Mouse (Mus musculus): ENCODE measurements around the gene Patl2. TPM values are rescaled to one million over a fixed set of nuclear protein-coding genes. Genes with fewer than 3 reads are reported as not detected.

Patl2 gene
- not detected for polyA plus RNA-seq (2015; fragmentation: Illumina TruSeq; extraction: RNeasy Lipid Tissue Mini Kit (QIAGEN cat#74804); ENCODE audit: low read depth, low replicate concordance)

DNA sequence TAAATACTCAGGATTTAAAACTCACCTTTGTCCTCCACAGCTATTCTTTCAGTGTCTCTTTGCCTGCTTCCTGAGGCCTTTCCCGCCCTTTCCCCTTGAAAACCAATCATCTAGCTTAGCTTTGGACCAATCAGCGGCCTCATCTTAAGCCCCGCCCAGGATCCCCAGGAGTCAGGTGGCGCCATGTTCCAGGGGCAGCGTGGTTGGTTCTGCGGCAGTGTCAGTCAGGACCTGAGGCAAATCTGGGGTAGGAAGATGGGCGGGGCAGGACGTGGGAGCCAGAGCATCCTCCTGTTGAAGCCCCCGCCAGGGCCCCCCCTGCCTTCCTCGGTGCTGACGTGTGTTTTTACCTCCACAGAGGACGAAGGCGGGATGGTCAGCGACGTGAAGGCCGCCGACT, at the start of gene Patl2, which contains the start of gene Terb2:
Gene Patl2, minus strand, starts transcription at position 84 of the 400 bp plus-strand sequence.
Gene Terb2, plus strand, starts transcription at position 167 of the 400 bp plus-strand sequence.

GRCm38 (mm10) chr2:122234611-122235288, 48.8 kb upstream of the Patl2 start, which contains the start of gene Sord:
Sord (plus strand) TSS chr2:122234749.

DNA sequence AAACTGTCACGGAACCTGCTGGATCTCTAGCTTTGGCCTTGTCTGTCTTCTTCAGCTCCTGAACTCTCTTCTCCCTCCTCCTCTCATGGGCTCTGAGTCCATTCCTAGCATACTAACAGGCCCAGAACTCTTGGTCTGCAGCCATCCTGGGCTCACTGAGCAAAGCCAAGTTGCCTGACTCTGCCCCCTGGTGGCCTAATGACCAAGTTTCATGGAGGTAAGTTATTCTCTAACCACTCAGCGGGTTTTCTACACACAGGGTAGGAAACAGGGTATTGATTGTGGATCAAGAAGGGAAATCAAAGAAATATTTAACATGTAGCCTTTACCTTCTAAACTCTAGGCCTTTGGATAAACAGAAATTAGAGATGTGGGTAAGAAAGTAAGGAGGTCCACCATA, 25.3 kb downstream of the Patl2 start, which contains the start of gene Trim69:
Gene Trim69, plus strand, starts transcription at position 21 of the 400 bp plus-strand sequence.

GRCm38 (mm10) chr2:122147508-122148241, 38.3 kb downstream of the Patl2 start, which contains the start of gene B2m:
B2m (plus strand) TSS chr2:122147686.

GRCm38 (mm10) chr2:122117961-122118958, 67.7 kb downstream of the Patl2 start, which contains the start of gene Spg11:
Spg11 (minus strand) TSS chr2:122118386.

Other genes starting within 250 kb of the Patl2 start
- gene Ctdspl2, start 230.2 kb downstream of the Patl2 start, polyA plus RNA-seq (2015; fragmentation: Illumina TruSeq; extraction: RNeasy Lipid Tissue Mini Kit (QIAGEN cat#74804); ENCODE audit: low read depth, low replicate concordance) = 20.5 TPM
- 0.25 TPM for gene Mageb3, start 230.1 kb downstream of the Patl2 start, polyA plus RNA-seq (2015; fragmentation: Illumina TruSeq; extraction: RNeasy Lipid Tissue Mini Kit (QIAGEN cat#74804); ENCODE audit: low read depth, low replicate concordance)
- gene Eif3j1, start 157.6 kb downstream of the Patl2 start, polyA plus RNA-seq (2015; fragmentation: Illumina TruSeq; extraction: RNeasy Lipid Tissue Mini Kit (QIAGEN cat#74804); ENCODE audit: low read depth, low replicate concordance) = 23.7 TPM
- gene Spg11, start 67.8 kb downstream of the Patl2 start, polyA plus RNA-seq (2015; fragmentation: Illumina TruSeq; extraction: RNeasy Lipid Tissue Mini Kit (QIAGEN cat#74804); ENCODE audit: low read depth, low replicate concordance) = 7.6 TPM
- gene B2m, start 38.5 kb downstream of the Patl2 start, polyA plus RNA-seq (2015; fragmentation: Illumina TruSeq; extraction: RNeasy Lipid Tissue Mini Kit (QIAGEN cat#74804); ENCODE audit: low read depth, low replicate concordance) = 261 TPM
- not detected for gene Trim69, start 25.5 kb downstream of the Patl2 start, polyA plus RNA-seq (2015; fragmentation: Illumina TruSeq; extraction: RNeasy Lipid Tissue Mini Kit (QIAGEN cat#74804); ENCODE audit: low read depth, low replicate concordance)
- not detected for gene Terb2, start 83 bp upstream of the Patl2 start, polyA plus RNA-seq (2015; fragmentation: Illumina TruSeq; extraction: RNeasy Lipid Tissue Mini Kit (QIAGEN cat#74804); ENCODE audit: low read depth, low replicate concordance)
- 23.4 TPM for gene Sord, start 48.6 kb upstream of the Patl2 start, polyA plus RNA-seq (2015; fragmentation: Illumina TruSeq; extraction: RNeasy Lipid Tissue Mini Kit (QIAGEN cat#74804); ENCODE audit: low read depth, low replicate concordance)
- gene Duox2, start 112.3 kb upstream of the Patl2 start, polyA plus RNA-seq (2015; fragmentation: Illumina TruSeq; extraction: RNeasy Lipid Tissue Mini Kit (QIAGEN cat#74804); ENCODE audit: low read depth, low replicate concordance) = not detected
- gene Duoxa2, start 112.7 kb upstream of the Patl2 start, polyA plus RNA-seq (2015; fragmentation: Illumina TruSeq; extraction: RNeasy Lipid Tissue Mini Kit (QIAGEN cat#74804); ENCODE audit: low read depth, low replicate concordance) = not detected
- gene Duoxa1, start 127.5 kb upstream of the Patl2 start, polyA plus RNA-seq (2015; fragmentation: Illumina TruSeq; extraction: RNeasy Lipid Tissue Mini Kit (QIAGEN cat#74804); ENCODE audit: low read depth, low replicate concordance) = not detected
- not detected for gene Duox1, start 129.5 kb upstream of the Patl2 start, polyA plus RNA-seq (2015; fragmentation: Illumina TruSeq; extraction: RNeasy Lipid Tissue Mini Kit (QIAGEN cat#74804); ENCODE audit: low read depth, low replicate concordance)
- 61.9 TPM for gene Shf, start 183.0 kb upstream of the Patl2 start, polyA plus RNA-seq (2015; fragmentation: Illumina TruSeq; extraction: RNeasy Lipid Tissue Mini Kit (QIAGEN cat#74804); ENCODE audit: low read depth, low replicate concordance)
- gene Slc28a2, start 240.3 kb upstream of the Patl2 start, polyA plus RNA-seq (2015; fragmentation: Illumina TruSeq; extraction: RNeasy Lipid Tissue Mini Kit (QIAGEN cat#74804); ENCODE audit: low read depth, low replicate concordance) = 0.15 TPM